Mouse (Mus musculus): ENCODE measurements around the gene Myl4. TPM values are rescaled to one million over a fixed set of nuclear protein-coding genes. Genes with fewer than 3 reads are reported as not detected.
A peak's percentile ranks its signal among the peaks of the same experiment; 100 is the strongest.

Gene Myl4
- polyA plus RNA-seq, 1 experiment from 2014 or later: 30.4 TPM

DNA sequence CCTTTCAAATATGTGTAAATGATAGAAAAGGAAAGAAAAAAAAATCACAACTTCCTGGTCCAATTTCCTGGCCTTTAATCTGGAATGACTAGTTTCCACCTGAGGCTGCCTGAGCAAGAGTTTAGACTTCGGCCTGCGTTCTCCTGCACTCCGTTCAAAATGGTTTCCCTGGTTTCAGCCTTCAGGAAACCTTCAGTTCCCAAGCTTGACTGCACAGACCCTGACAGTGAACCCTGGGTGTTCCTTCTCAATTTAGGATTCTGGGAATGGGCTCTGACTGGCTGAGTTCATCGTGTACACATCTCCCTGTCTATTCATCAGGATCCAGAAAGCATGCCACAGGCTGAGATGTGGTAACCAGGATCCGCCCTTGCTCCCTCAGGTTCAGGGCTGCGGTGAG, 53.7 kb downstream of the Myl4 start:
- Histone ChIP-seq H3K4me1 (replicated peaks; ENCODE audit: control insufficient read depth, insufficient read depth, low read length) (peaks cover 4% of the 10 kb centered on the region; the same call in 1 of the 2 replicates), H3K4me2 (no peak overlapping the region), H3K9me3 (ENCODE audit: control insufficient read depth, low read length) (no peaks in the 10 kb centered on the region), H3K4me3 (ENCODE audit: low read depth, low read length) (no peak overlapping the region), H3K9ac (ENCODE audit: low read depth, low read length) (no peak overlapping the region), H3K27ac (ENCODE audit: low read depth, low read length) (no peak overlapping the region), H3K27me3 (replicated peaks; ENCODE audit: control insufficient read depth, insufficient read depth, low read length) (peaks cover 27% of the 10 kb centered on the region), H3K36me3 (ENCODE audit: control insufficient read depth, insufficient read depth, low read length) (no peaks in the 10 kb centered on the region)
- WGBS: 65% methylated on average over 6 of the region's 6 CpGs
- ATAC-seq (replicated peaks; ENCODE audit: low FRiP score): no peak
- DNase-seq (ENCODE audit: low spot score): no peak

DNA sequence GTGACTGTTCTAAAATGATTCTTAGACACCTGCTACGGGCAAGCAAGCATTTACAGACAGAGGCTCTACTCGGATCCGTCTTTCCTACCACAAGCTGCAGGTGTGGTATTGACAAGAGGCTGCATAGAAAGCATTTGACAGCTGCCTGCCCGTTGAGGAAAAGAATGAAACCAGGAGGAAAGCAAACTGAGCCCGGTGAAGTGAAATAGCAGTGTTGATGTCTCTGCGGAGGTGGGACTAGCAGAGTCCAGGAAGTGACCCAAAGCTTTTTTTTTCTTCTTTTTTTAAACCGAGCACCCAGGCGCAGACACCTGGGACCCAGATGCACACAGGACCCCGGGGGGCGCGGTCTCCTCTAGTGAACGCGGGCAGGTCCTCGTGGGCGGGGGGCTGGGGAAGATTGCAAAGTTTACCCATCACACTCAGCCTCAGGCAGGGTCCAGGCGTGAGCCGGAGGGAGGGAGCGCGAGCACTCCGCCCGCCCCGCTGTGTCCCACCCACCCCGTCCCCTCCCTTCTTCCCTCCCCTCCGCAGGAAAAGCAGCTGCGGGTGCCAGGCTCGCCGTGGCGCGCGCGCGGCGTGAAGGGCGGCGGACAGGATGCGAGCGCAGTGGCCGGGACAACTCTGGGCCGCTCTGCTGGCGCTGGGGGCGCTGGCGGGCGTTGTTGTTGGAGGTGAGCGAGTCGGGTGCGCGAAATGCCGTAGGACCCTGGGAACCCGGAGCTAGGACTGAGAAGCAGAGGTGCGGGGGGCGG, 57.2 kb downstream of the Myl4 start, which contains the start of gene Itgb3:
Gene Itgb3 (plus strand): TSS at position 510 of the 755 bp plus-strand sequence.
- H3K36me3 ChIP-seq (ENCODE audit: control insufficient read depth, insufficient read depth, low read length): no peaks in the 10 kb centered on the region
- H3K27ac ChIP-seq (ENCODE audit: low read depth, low read length): no peak within 1 kb of the TSS
- peaks cover 4% of the 10 kb centered on the region for H3K4me1 ChIP-seq (replicated peaks; ENCODE audit: control insufficient read depth, insufficient read depth, low read length)
- peak within 1 kb of the TSS; percentile 57 for H3K4me3 ChIP-seq (ENCODE audit: low read depth, low read length)
- H3K27me3 ChIP-seq (replicated peaks; ENCODE audit: control insufficient read depth, insufficient read depth, low read length): peaks cover 39% of the 10 kb centered on the region
- ATAC-seq (replicated peaks; ENCODE audit: low FRiP score): peak; percentile 71
- peak within 1 kb of the TSS; percentile 83 for H3K4me2 ChIP-seq
- H3K9me3 ChIP-seq (ENCODE audit: control insufficient read depth, low read length): no peaks in the 10 kb centered on the region
- H3K9ac ChIP-seq (ENCODE audit: low read depth, low read length): peak within 1 kb of the TSS; percentile 48
- WGBS: 2% methylated on average over 42 of the region's 51 CpGs
- DNase-seq (ENCODE audit: low spot score): peak; percentile 76

DNA sequence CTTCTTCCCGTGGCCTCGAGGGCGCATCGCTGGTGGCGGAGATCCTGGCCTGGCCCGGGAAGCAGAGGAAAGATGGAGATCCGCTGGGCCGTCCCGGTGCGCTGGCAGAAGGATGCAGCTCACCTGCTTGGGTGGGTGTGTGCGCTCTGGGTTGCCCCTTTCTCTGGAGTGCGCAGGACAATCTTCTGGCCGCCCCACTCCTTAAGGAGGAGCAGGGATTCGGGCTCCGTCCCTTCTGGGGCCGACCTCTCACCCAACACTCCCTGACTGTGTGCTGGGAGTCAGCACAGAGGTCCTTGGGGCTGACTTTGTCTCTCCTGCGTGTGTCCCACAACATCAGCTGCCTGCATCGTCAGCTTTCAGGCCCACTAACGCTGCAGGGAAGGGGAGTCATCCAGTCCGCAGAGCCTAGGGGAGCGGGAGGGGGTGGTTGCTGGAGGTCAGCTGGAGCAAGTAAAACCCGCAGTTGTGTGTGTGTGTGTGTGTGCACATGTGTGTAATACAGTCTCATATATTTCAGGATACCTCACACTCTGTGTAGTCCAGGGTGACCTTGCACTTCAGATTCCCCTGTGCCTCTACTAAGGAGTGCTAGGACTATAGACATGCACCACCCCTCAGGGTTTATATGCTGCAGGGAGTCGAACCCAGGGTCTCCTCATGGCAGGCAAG, 57.9 kb downstream of the Myl4 start:
- peak; percentile 7; the same call in 1 of the 2 replicates for ATAC-seq (replicated peaks; ENCODE audit: low FRiP score)
- WGBS: 1% methylated on average over 22 of the region's 23 CpGs
- Histone ChIP-seq H3K36me3 (ENCODE audit: control insufficient read depth, insufficient read depth, low read length) (no peaks in the 10 kb centered on the region), H3K4me2 (peak overlapping the region; percentile 83), H3K9me3 (ENCODE audit: control insufficient read depth, low read length) (no peaks in the 10 kb centered on the region), H3K9ac (ENCODE audit: low read depth, low read length) (peak overlapping the region; percentile 48), H3K27me3 (replicated peaks; ENCODE audit: control insufficient read depth, insufficient read depth, low read length) (peaks cover 39% of the 10 kb centered on the region), H3K27ac (ENCODE audit: low read depth, low read length) (no peak overlapping the region), H3K4me3 (ENCODE audit: low read depth, low read length) (peak overlapping the region; percentile 57), H3K4me1 (replicated peaks; ENCODE audit: control insufficient read depth, insufficient read depth, low read length) (peaks cover 4% of the 10 kb centered on the region)
- no peak for DNase-seq (ENCODE audit: low spot score)

DNA sequence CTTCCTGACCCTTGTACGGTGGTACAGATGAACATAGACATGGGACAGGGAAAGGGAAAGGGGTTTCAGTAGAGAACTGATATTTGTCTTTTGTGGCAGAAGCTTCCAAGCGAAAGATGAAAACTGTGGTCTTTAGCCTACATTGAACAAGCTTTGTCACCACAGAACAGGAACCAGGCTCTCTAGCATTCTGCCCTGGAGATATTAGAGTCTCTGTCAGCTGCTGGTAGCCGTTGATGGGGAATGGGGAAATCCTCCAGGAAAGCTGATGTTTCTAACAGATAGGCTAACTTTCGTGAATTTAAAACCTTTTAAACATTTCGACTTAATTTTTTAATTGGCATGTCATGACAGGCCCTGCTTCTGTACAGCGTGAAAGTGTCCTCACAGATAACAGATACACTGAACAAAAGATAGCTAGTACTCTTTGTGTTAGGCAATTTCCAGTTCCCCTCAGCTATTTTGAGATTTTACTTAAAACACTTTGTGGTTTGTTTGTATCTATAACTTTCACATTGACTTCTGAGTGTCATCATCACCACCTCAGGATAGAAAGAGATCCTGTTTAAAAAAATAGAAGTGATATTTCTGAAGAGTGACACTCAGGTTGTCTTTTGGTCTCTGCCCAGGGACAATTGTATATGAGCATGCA, 58.7 kb downstream of the Myl4 start:
- Histone ChIP-seq H3K9me3 (ENCODE audit: control insufficient read depth, low read length) (no peaks in the 10 kb centered on the region), H3K27ac (ENCODE audit: low read depth, low read length) (0 out of 2 replicates have a peak overlapping the region, but pooled peaks have one; percentile 25), H3K9ac (ENCODE audit: low read depth, low read length) (peak overlapping the region; percentile 25; the same call in 1 of the 2 replicates), H3K36me3 (ENCODE audit: control insufficient read depth, insufficient read depth, low read length) (no peaks in the 10 kb centered on the region), H3K4me3 (ENCODE audit: low read depth, low read length) (peak overlapping the region; percentile 57), H3K4me1 (replicated peaks; ENCODE audit: control insufficient read depth, insufficient read depth, low read length) (peaks cover 6% of the 10 kb centered on the region), H3K4me2 (peak overlapping the region; percentile 83), H3K27me3 (replicated peaks; ENCODE audit: control insufficient read depth, insufficient read depth, low read length) (peaks cover 39% of the 10 kb centered on the region)
- ATAC-seq (replicated peaks; ENCODE audit: low FRiP score): no peak
- DNase-seq (ENCODE audit: low spot score): no peak
- 29% methylated on average over 6 of the region's 6 CpGs for WGBS

DNA sequence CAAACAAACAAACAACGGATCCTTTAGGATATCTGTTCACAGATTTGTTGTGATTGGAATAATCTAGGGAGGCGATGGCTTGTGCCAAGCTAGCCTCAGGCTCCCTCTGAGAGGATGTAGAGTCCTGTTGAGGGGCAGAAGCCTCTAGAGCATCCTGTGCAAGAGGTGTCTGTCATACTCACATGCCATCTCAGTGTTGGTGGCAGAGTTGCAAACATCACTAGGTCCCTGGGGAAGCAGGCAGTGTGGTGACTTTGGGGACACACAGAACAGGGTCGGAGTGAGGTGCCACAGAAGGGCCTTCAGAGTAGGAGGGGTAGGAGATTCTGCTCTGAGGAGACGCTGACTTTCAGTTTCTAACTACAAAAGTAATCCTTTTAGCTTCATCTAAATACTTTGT, 59.3 kb downstream of the Myl4 start:
- H3K4me1 ChIP-seq (replicated peaks; ENCODE audit: control insufficient read depth, insufficient read depth, low read length): peaks cover 6% of the 10 kb centered on the region
- peak overlapping the region; percentile 29; the same call in 1 of the 2 replicates for H3K4me2 ChIP-seq
- no peak overlapping the region for H3K9ac ChIP-seq (ENCODE audit: low read depth, low read length)
- ATAC-seq (replicated peaks; ENCODE audit: low FRiP score) (no peak), DNase-seq (ENCODE audit: low spot score) (no peak)
- H3K27ac ChIP-seq (ENCODE audit: low read depth, low read length): peak overlapping the region; percentile 54; the same call in 1 of the 2 replicates
- peak overlapping the region; percentile 57 for H3K4me3 ChIP-seq (ENCODE audit: low read depth, low read length)
- WGBS: 36% methylated on average over 4 of the region's 4 CpGs
- peaks cover 35% of the 10 kb centered on the region for H3K27me3 ChIP-seq (replicated peaks; ENCODE audit: control insufficient read depth, insufficient read depth, low read length)
- no peaks in the 10 kb centered on the region for H3K9me3 ChIP-seq (ENCODE audit: control insufficient read depth, low read length)
- no peaks in the 10 kb centered on the region for H3K36me3 ChIP-seq (ENCODE audit: control insufficient read depth, insufficient read depth, low read length)

DNA sequence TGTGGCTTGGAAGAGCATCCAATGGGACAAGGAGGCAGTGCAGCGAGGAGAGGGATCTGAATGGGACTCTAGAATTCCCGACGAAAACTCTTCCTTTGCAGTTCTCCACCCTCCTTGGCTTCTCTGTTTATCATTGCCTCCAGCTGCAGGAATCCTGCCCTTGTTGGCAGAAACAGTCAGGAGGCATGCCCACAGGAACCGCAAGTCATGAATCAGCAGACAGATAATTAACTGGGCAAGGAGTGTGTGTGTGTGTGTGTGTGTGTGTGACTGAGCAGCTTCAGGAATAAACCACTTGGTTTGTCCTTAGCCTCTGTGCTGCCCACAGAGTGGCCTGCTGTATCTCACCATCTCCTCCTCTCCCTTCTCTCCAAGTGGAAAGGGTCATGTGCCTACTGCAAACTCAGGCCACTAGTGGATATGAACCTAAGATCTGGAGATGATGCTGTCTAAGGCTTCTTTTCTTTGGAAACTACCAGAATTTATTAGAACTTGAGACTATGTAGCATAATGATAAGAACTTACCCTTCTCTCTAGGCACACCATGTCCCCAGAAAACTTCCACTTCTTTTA, 61.2 kb downstream of the Myl4 start:
- Histone ChIP-seq H3K27ac (ENCODE audit: low read depth, low read length) (peak overlapping the region; percentile 38; the same call in 1 of the 2 replicates), H3K4me3 (ENCODE audit: low read depth, low read length) (no peak overlapping the region), H3K4me1 (replicated peaks; ENCODE audit: control insufficient read depth, insufficient read depth, low read length) (peaks cover 15% of the 10 kb centered on the region), H3K9ac (ENCODE audit: low read depth, low read length) (no peak overlapping the region), H3K36me3 (ENCODE audit: control insufficient read depth, insufficient read depth, low read length) (no peaks in the 10 kb centered on the region), H3K4me2 (peak overlapping the region; percentile 29), H3K9me3 (ENCODE audit: control insufficient read depth, low read length) (no peaks in the 10 kb centered on the region), H3K27me3 (replicated peaks; ENCODE audit: control insufficient read depth, insufficient read depth, low read length) (peaks cover 29% of the 10 kb centered on the region)
- DNase-seq (ENCODE audit: low spot score): no peak
- ATAC-seq (replicated peaks; ENCODE audit: low FRiP score): peak; percentile 43; the same call in 1 of the 2 replicates
- 15% methylated on average over 4 of the region's 4 CpGs for WGBS

DNA sequence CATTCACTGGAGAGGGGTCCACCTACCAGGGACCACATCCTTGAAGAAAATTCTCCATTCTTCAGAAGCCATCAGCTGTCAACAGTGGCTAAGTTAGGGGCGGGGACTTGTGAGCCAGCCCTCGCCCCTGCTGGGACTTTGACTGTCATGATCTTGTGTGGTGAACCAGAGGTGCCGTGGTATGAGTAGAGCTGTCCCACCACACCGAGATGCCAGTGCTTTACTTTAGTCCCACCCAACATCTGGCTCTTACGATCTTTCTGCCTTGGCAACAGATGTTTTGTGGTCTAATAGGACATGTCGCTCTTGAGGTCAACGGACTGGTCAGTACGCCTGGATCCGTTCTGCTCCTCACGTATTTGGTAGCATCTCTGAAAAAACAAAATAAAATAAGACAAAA, 63.1 kb downstream of the Myl4 start:
- H3K9ac ChIP-seq (ENCODE audit: low read depth, low read length): no peak overlapping the region
- no peak overlapping the region for H3K4me3 ChIP-seq (ENCODE audit: low read depth, low read length)
- H3K9me3 ChIP-seq (ENCODE audit: control insufficient read depth, low read length): no peaks in the 10 kb centered on the region
- 46% methylated on average over 10 of the region's 10 CpGs for WGBS
- peaks cover 15% of the 10 kb centered on the region for H3K4me1 ChIP-seq (replicated peaks; ENCODE audit: control insufficient read depth, insufficient read depth, low read length)
- H3K27me3 ChIP-seq (replicated peaks; ENCODE audit: control insufficient read depth, insufficient read depth, low read length): peaks cover 18% of the 10 kb centered on the region
- H3K27ac ChIP-seq (ENCODE audit: low read depth, low read length): no peak overlapping the region
- ATAC-seq (replicated peaks; ENCODE audit: low FRiP score) (no peak), DNase-seq (ENCODE audit: low spot score) (no peak)
- no peak overlapping the region; the same call in 1 of the 2 replicates for H3K4me2 ChIP-seq
- no peaks in the 10 kb centered on the region for H3K36me3 ChIP-seq (ENCODE audit: control insufficient read depth, insufficient read depth, low read length)

DNA sequence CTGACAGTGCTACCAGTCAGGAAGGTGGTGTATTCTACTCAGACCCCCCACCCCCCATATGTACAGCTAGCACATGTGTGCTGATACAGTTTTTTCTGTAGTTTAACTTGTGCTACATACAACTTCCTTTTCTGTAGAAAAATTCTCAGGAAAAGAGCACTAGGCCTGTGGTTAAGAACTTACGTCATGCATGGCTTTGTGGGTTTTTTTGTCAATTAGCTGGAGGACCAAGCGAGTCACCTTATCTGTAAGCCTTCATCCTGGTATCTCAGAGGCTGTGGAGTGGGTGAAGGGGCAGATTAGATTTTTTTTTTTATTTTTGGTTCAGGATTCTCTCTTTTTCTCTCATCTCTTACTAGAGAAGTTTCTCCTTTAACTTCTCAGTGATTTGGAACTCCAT, 63.7 kb downstream of the Myl4 start:
- no peaks in the 10 kb centered on the region for H3K9me3 ChIP-seq (ENCODE audit: control insufficient read depth, low read length)
- no peak for ATAC-seq (replicated peaks; ENCODE audit: low FRiP score)
- no peak for DNase-seq (ENCODE audit: low spot score)
- H3K4me3 ChIP-seq (ENCODE audit: low read depth, low read length): no peak overlapping the region
- WGBS: 24% methylated on average over 2 of the region's 2 CpGs
- no peak overlapping the region; the same call in 1 of the 2 replicates for H3K4me2 ChIP-seq
- no peaks in the 10 kb centered on the region for H3K36me3 ChIP-seq (ENCODE audit: control insufficient read depth, insufficient read depth, low read length)
- peaks cover 16% of the 10 kb centered on the region for H3K27me3 ChIP-seq (replicated peaks; ENCODE audit: control insufficient read depth, insufficient read depth, low read length)
- H3K27ac ChIP-seq (ENCODE audit: low read depth, low read length): no peak overlapping the region
- no peak overlapping the region for H3K9ac ChIP-seq (ENCODE audit: low read depth, low read length)
- H3K4me1 ChIP-seq (replicated peaks; ENCODE audit: control insufficient read depth, insufficient read depth, low read length): peaks cover 19% of the 10 kb centered on the region
